Mouse (Mus musculus) limb, embryonic 14.5 days (tissue): ENCODE results near the gene Tnfrsf13c. TPM values are rescaled to one million over a fixed set of nuclear protein-coding genes. Genes with fewer than 3 reads are reported as not detected.

ENCODE experiments used
- ATAC-seq: fragments of 200-750 bp; cut with Nextera tagmentation; 2 replicates; pipeline ENCODE4 v1.8.0; 2017; ENCODE audit warnings: low read depth, moderate number of reproducible peaks, moderate TSS enrichment; ENCODE audit not compliant: low FRiP score
- DNase-seq: peaks from one replicate; pipeline ENCODE4 v3.0.0-alpha.2; 2015; ENCODE audit warnings: low spot score
- H3K27ac ChIP-seq: fragments of 300-500 bp; sonication (generic); replicated peaks from 2 replicates; pipeline ENCODE4 v1.5.1; 2014; ENCODE audit warnings: low read depth, mild to moderate bottlenecking, low read length, moderate library complexity, mixed read lengths
- H3K27me3 ChIP-seq: fragments of 300-500 bp; sonication (generic); 2 replicates; pipeline ENCODE4 v1.6.1; 2014; ENCODE audit warnings: low read length, mixed read lengths; ENCODE audit not compliant: control insufficient read depth, insufficient read depth
- H3K36me3 ChIP-seq: fragments of 300-500 bp; sonication (generic); 2 replicates; pipeline ENCODE4 v1.6.1; 2014; ENCODE audit warnings: mild to moderate bottlenecking, low read length, moderate library complexity, mixed read lengths; ENCODE audit not compliant: control insufficient read depth, insufficient read depth
- H3K4me1 ChIP-seq: fragments of 300-500 bp; sonication (generic); 2 replicates; pipeline ENCODE4 v1.6.1; 2014; ENCODE audit warnings: antibody characterized with exemption, low read length, mixed read lengths; ENCODE audit not compliant: control insufficient read depth, insufficient read depth
- H3K4me2 ChIP-seq: fragments of 300-500 bp; sonication (generic); replicated peaks from 2 replicates; pipeline ENCODE4 v1.6.1; 2014; ENCODE audit warnings: low read depth, mild to moderate bottlenecking, low read length, moderate library complexity; ENCODE audit not compliant: severe bottlenecking
- H3K4me3 ChIP-seq: fragments of 300-500 bp; sonication (generic); replicated peaks from 2 replicates; pipeline ENCODE4 v1.5.1; 2014; ENCODE audit warnings: low read length
- H3K9ac ChIP-seq: fragments of 300-500 bp; sonication (generic); 2 replicates; pipeline ENCODE4 v1.6.1; 2014; ENCODE audit warnings: mild to moderate bottlenecking, low read depth, low read length, moderate library complexity; ENCODE audit not compliant: severe bottlenecking
- H3K9me3 ChIP-seq: fragments of 300-500 bp; sonication (generic); 2 replicates; pipeline ENCODE4 v1.6.1; 2016; ENCODE audit warnings: low read length; ENCODE audit not compliant: control insufficient read depth
- POLR2A ChIP-seq: fragments of 200-500 bp; IDR thresholded peaks from 2 replicates; pipeline ENCODE4 v1.8.0; 2012; ENCODE audit warnings: inconsistent platforms, mild to moderate bottlenecking, moderate library complexity, borderline replicate concordance; ENCODE audit not compliant: insufficient read depth, insufficient read length; ENCODE audit errors: extremely low read depth
- WGBS: fragments of 180-500 bp; shearing (Covaris S2); extraction: QIAGEN DNeasy Blood & Tissue Kit; methylation state at CpG from one replicate; pipeline ENCODE4 v1.1.7; 2014; 5-methylcytosine and 5-hydroxymethylcytosine counted together
- polyA plus RNA-seq, 2 experiments: library from polyadenylated mRNA; depleted of rRNA in 1 of 2; stranded (reverse) in 1 of 2; unstranded in 1 of 2; fragments of >200 nt; fragmentation: Nextera tagmentation in 1 of 2; extraction: Ambion mirVana in 1 of 2; gene quantifications; 2 replicates each; pipeline versions ENCODE4 v1.2.1 to v1.2.3; 2012 to 2014

The Tnfrsf13c gene
- polyA plus RNA-seq, 2 experiments = 0.22 to 0.29 TPM

- WGBS = 42% methylated on average over 20 of the region's 20 CpGs
- H3K27ac ChIP-seq = no peak overlapping the region
- H3K4me1 ChIP-seq = peaks cover 17% of the 10 kb centered on the region; the same call in 1 of the 2 replicates
- no peak for TF ChIP-seq POLR2A
- no peak overlapping the region for H3K4me3 ChIP-seq
- H3K9ac ChIP-seq = no peak overlapping the region
- H3K4me2 ChIP-seq = no peak overlapping the region
- ATAC-seq (no peak), DNase-seq (no peak)
- H3K27me3 ChIP-seq = peaks cover 48% of the 10 kb centered on the region
- no peaks in the 10 kb centered on the region for H3K9me3 ChIP-seq
- H3K36me3 ChIP-seq = no peaks in the 10 kb centered on the region
Measured at GRCm38 (mm10) chr15:82216142-82216827, 7.9 kb downstream of the Tnfrsf13c start.

DNA sequence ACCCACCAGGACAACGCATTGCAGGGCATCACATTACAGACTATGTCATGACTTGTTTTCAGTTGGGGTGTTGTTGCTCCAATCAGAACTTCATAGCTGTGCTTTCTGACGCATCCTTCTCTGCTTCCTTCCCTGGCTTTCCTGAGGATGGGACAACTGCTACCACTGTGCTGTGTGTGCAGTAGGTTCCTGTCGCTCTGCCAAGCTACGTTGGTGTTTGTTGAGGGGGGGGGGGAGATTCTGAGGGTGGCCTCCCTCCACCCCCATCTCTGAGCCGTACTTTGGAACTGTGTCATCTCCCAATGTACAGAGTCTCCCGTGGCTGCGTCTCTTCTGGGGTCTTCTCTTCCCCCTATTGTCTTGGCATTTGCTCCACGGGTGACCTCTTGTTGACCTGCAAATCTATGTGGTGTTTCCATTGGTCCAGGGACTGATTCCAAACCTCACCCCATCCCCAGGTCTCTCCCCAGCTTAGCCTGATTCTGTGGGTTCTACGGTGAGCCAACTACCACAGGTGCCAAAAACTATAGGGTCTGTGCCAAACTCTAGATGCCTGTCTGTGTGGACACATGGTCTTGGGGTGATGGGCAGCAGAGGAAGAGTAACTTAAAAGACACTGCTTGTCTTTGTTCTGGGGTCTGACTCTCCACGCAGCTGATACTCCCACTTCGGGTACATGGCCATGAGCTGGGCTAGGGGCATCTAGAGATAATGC lies 8.7 kb downstream of the Tnfrsf13c start:
- H3K27ac ChIP-seq = no peak overlapping the region
- no peak overlapping the region for H3K9ac ChIP-seq
- ATAC-seq (no peak), DNase-seq (no peak)
- no peaks in the 10 kb centered on the region for H3K9me3 ChIP-seq
- no peak overlapping the region for H3K4me3 ChIP-seq
- no peak for TF ChIP-seq POLR2A
- no peak overlapping the region for H3K4me2 ChIP-seq
- H3K4me1 ChIP-seq = peaks cover 17% of the 10 kb centered on the region; the same call in 1 of the 2 replicates
- WGBS = 42% methylated on average over 11 of the region's 11 CpGs
- H3K36me3 ChIP-seq = no peaks in the 10 kb centered on the region
- H3K27me3 ChIP-seq = peaks cover 56% of the 10 kb centered on the region

- TF ChIP-seq POLR2A = no peak
- Histone ChIP-seq H3K9ac (no peak overlapping the region), H3K4me2 (no peak overlapping the region), H3K4me3 (no peak overlapping the region; the same call in 1 of the 2 replicates), H3K27me3 (peaks cover 78% of the 10 kb centered on the region), H3K27ac (no peak overlapping the region), H3K36me3 (no peaks in the 10 kb centered on the region), H3K4me1 (peaks cover 17% of the 10 kb centered on the region; the same call in 1 of the 2 replicates), H3K9me3 (no peaks in the 10 kb centered on the region)
- DNase-seq = no peak
- no peak for ATAC-seq
- 15% methylated on average over 4 of the region's 4 CpGs for WGBS
Measured at GRCm38 (mm10) chr15:82213222-82213621, 10.9 kb downstream of the Tnfrsf13c start.

- DNase-seq = no peak
- no peaks in the 10 kb centered on the region for H3K9me3 ChIP-seq
- ATAC-seq = peak; percentile 48; the same call in 1 of the 2 replicates
- peak within 1 kb of the TSS; percentile 50 for H3K9ac ChIP-seq
- TF ChIP-seq POLR2A = no peak
- H3K27me3 ChIP-seq = peaks cover 83% of the 10 kb centered on the region
- no peaks in the 10 kb centered on the region for H3K36me3 ChIP-seq
- WGBS = 0% methylated on average over 3 of the region's 34 CpGs
- peaks cover 17% of the 10 kb centered on the region; the same call in 1 of the 2 replicates for H3K4me1 ChIP-seq
- no peak within 1 kb of the TSS for H3K27ac ChIP-seq
- peak within 1 kb of the TSS; percentile 88 for H3K4me2 ChIP-seq
- peak within 1 kb of the TSS; percentile 46 for H3K4me3 ChIP-seq
Measured at GRCm38 (mm10) chr15:82212752-82213063, 11.5 kb downstream of the Tnfrsf13c start, which contains the start of gene Shisa8. Shisa8 (minus strand) TSS chr15:82212815.

- Histone ChIP-seq H3K4me3 (peak overlapping the region; percentile 46), H3K9me3 (no peaks in the 10 kb centered on the region), H3K4me2 (peak overlapping the region; percentile 88), H3K4me1 (peaks cover 18% of the 10 kb centered on the region; the same call in 1 of the 2 replicates), H3K27ac (no peak overlapping the region), H3K36me3 (no peaks in the 10 kb centered on the region), H3K9ac (peak overlapping the region; percentile 50), H3K27me3 (peaks cover 89% of the 10 kb centered on the region)
- DNase-seq (no peak), ATAC-seq (peak; percentile 38; the same call in 1 of the 2 replicates)
- 0% methylated on average over 63 of the region's 112 CpGs for WGBS
- no peak for TF ChIP-seq POLR2A
Measured at GRCm38 (mm10) chr15:82211911-82212751, 12.0 kb downstream of the Tnfrsf13c start.
